ENCODE assay signal across 9 mouse cellular contexts in genomic region chr16:49288096-49288714, GRCm38 (mm10).
DNase-seq lines count a peak whose midpoint lies in the region; ATAC-seq and TF ChIP-seq lines count a peak whose summit lies in the region.
"Had no signal": no experiment of that assay in that cellular context is flagged by ENCODE, and none has a peak within 500 bp of the region (broad histone marks: within the 10 kb centered on the region; RNA-seq: fewer than 3 reads in every experiment).

No protein-coding gene starts in this region.

- no peak overlapping the region for H3K27ac ChIP-seq in lung, postnatal 0 days (ENCODE audit: low read length)
- H3K27ac ChIP-seq in embryonic fibroblast, embryonic 13.5 days (ENCODE audit: insufficient read depth, low read length): peak overlapping the region; percentile 75
- H3K27ac ChIP-seq in midbrain, postnatal 0 days (ENCODE audit: low read depth, low read length): no peak overlapping the region

- no peak for TF ChIP-seq EP300 in lung, postnatal 0 days (IDR thresholded peaks at IDR 0.05)

- H3K4me3 ChIP-seq in lung, postnatal 0 days (ENCODE audit: low read depth, low read length): no peak overlapping the region
- H3K4me3 ChIP-seq in embryonic fibroblast, embryonic 13.5 days (ENCODE audit: insufficient read depth, low read length): no peak overlapping the region
- no peak overlapping the region for H3K4me3 ChIP-seq in midbrain, postnatal 0 days (ENCODE audit: low read depth, low read length)
- H3K4me3 ChIP-seq: limb, embryonic 15.5 days had no signal

- no peak for TF ChIP-seq CTCF in lung, postnatal 0 days (IDR thresholded peaks at IDR 0.05)
- TF ChIP-seq CTCF in embryonic fibroblast, embryonic 13.5 days (IDR thresholded peaks at IDR 0.05; ENCODE audit: borderline replicate concordance, insufficient read depth, low read length): no peak
- no peak for TF ChIP-seq CTCF in midbrain, postnatal 0 days (IDR thresholded peaks at IDR 0.05)

- ATAC-seq in frontal cortex, adult (ENCODE audit: low TSS enrichment): peak; percentile 46
- ATAC-seq in lung, postnatal 0 days: no peak
- ATAC-seq in midbrain, postnatal 0 days (ENCODE audit: low FRiP score): no peak
- ATAC-seq in erythroblast, adult 5-6 weeks (replicated peaks; ENCODE audit: low FRiP score, poor library complexity, severe bottlenecking): no peak

- H3K4me2 ChIP-seq in lung, postnatal 0 days (replicated peaks; ENCODE audit: low read depth, low read length): no peak overlapping the region
- H3K4me2 ChIP-seq in midbrain, postnatal 0 days (ENCODE audit: low read depth, low read length, poor library complexity, severe bottlenecking): no peak overlapping the region
- H3K4me2 ChIP-seq: limb, embryonic 15.5 days had no signal

- TF ChIP-seq POLR2A in embryonic fibroblast, embryonic 13.5 days (IDR thresholded peaks at IDR 0.05; ENCODE audit: low read depth, low read length): no peak

- no peaks in the 10 kb centered on the region for H3K27me3 ChIP-seq in lung, postnatal 0 days (replicated peaks; ENCODE audit: insufficient read depth, low read length)
- no peaks in the 10 kb centered on the region for H3K27me3 ChIP-seq in midbrain, postnatal 0 days (ENCODE audit: insufficient read depth, low read length)
- H3K27me3 ChIP-seq: limb, embryonic 15.5 days had no signal

- no peaks in the 10 kb centered on the region for H3K36me3 ChIP-seq in lung, postnatal 0 days (ENCODE audit: insufficient read depth, low read length)
- H3K36me3 ChIP-seq in midbrain, postnatal 0 days (ENCODE audit: insufficient read depth, low read length): no peaks in the 10 kb centered on the region
- H3K36me3 ChIP-seq: limb, embryonic 15.5 days had no signal

- 64% methylated on average over 4 of the region's 4 CpGs for WGBS in lung, postnatal 0 days
- 57% methylated on average over 4 of the region's 4 CpGs for WGBS in midbrain, postnatal 0 days

- no peaks in the 10 kb centered on the region for H3K4me1 ChIP-seq in lung, postnatal 0 days (ENCODE audit: insufficient read depth, low read depth, low read length)
- H3K4me1 ChIP-seq in embryonic fibroblast, embryonic 13.5 days (ENCODE audit: control insufficient read depth, insufficient read depth, low read length): no peaks in the 10 kb centered on the region
- H3K4me1 ChIP-seq in midbrain, postnatal 0 days (ENCODE audit: insufficient read depth, low read length): no peaks in the 10 kb centered on the region

- H3K9me3 ChIP-seq in lung, postnatal 0 days (ENCODE audit: low read length): no peaks in the 10 kb centered on the region
- H3K9me3 ChIP-seq in midbrain, postnatal 0 days (ENCODE audit: low read length): no peaks in the 10 kb centered on the region
- H3K9me3 ChIP-seq: limb, embryonic 15.5 days had no signal

- no peak for DNase-seq in frontal cortex, postnatal 25 days (ENCODE audit: low spot score in 2 of 2)
- DNase-seq in lung, postnatal 0 days (ENCODE audit: low spot score): peak; percentile 17
- no peak for DNase-seq in lung, postnatal 36 days
- peak; percentile 58 for DNase-seq in midbrain, postnatal 0 days (ENCODE audit: low spot score)
- DNase-seq in thymus, postnatal 4 days: no peak

- H3K9ac ChIP-seq in lung, postnatal 0 days (replicated peaks; ENCODE audit: low read depth): no peak overlapping the region
- H3K9ac ChIP-seq in midbrain, postnatal 0 days (replicated peaks; ENCODE audit: low read length, poor library complexity, severe bottlenecking): no peak overlapping the region
- H3K9ac ChIP-seq: limb, embryonic 15.5 days had no signal

Comparison
In these comparisons a context has a peak if more than half of its experiments do, and no peak if none do; other contexts are left out.
1. DNase-seq: peak in lung, postnatal 0 days (single experiment) and midbrain, postnatal 0 days (single experiment); none in frontal cortex, postnatal 25 days (0 of 2), lung, postnatal 36 days (single experiment) and thymus, postnatal 4 days (single experiment).